Mouse (Mus musculus) MEL (cell line): ENCODE results near the gene Bcl11b. TPM values are rescaled to one million over a fixed set of nuclear protein-coding genes. Genes with fewer than 3 reads are reported as not detected.

Experiments
- DNase-seq: peaks from one replicate; pipeline ENCODE4 v3.0.0; 2011; ENCODE audit warnings: low read depth, low spot score
- H3K27ac ChIP-seq: 2 replicates; pipeline ENCODE4 v1.5.1; 2012; ENCODE audit warnings: low read depth, mild to moderate bottlenecking, control low read depth, low read length, moderate library complexity; ENCODE audit not compliant: control insufficient read depth
- H3K27me3 ChIP-seq, 2 experiments: fragments of 150-350 bp in 1 of 2; sonication (generic) in 1 of 2; 2 replicates each; pipeline ENCODE4 v1.6.1; 2012; ENCODE audit warnings: low read length in 2 of 2, mild to moderate bottlenecking in 2 of 2, improper control_type of control experiment in 1 of 2, moderate library complexity in 1 of 2; ENCODE audit not compliant: insufficient read depth in 2 of 2, control insufficient read depth in 1 of 2
- H3K36me3 ChIP-seq, 2 experiments: 2 replicates each; pipeline ENCODE4 v1.6.1; 2012 to 2014; ENCODE audit warnings: low read length in 2 of 2, improper control_type of control experiment in 1 of 2, inconsistent platforms in 1 of 2, mild to moderate bottlenecking in 1 of 2; ENCODE audit not compliant: insufficient read depth in 2 of 2, control insufficient read depth in 1 of 2
- H3K4me1 ChIP-seq, 2 experiments: fragments of 150-350 bp in 1 of 2; sonication (generic) in 1 of 2; 2 replicates each; pipeline ENCODE4 v1.6.1; 2012; ENCODE audit warnings: low read length in 2 of 2, improper control_type of control experiment in 1 of 2, mild to moderate bottlenecking in 1 of 2; ENCODE audit not compliant: insufficient read depth in 2 of 2, control insufficient read depth in 1 of 2
- H3K4me3 ChIP-seq, 2 experiments: fragments of 150-350 bp in 1 of 2; sonication (generic) in 1 of 2; 2 replicates each; pipeline ENCODE4 v1.5.1; 2012; ENCODE audit warnings: low read depth in 2 of 2, low read length in 2 of 2, mild to moderate bottlenecking in 2 of 2, moderate library complexity in 2 of 2, control low read depth in 1 of 2, improper control_type of control experiment in 1 of 2; ENCODE audit not compliant: control insufficient read depth in 1 of 2, insufficient read depth in 1 of 2
- H3K79me2 ChIP-seq: 2 replicates; pipeline ENCODE4 v1.6.1; 2012; ENCODE audit warnings: mild to moderate bottlenecking, low read length, moderate library complexity; ENCODE audit not compliant: control insufficient read depth, poor library complexity, insufficient read depth
- H3K9ac ChIP-seq: 2 replicates; pipeline ENCODE4 v1.6.1; 2012; ENCODE audit warnings: low read depth, mild to moderate bottlenecking, control low read depth, low read length, moderate library complexity; ENCODE audit not compliant: control insufficient read depth, poor library complexity, severe bottlenecking
- H3K9me3 ChIP-seq: fragments of 150-350 bp; sonication (generic); replicated peaks from 2 replicates; pipeline ENCODE4 v1.6.1; 2012; ENCODE audit warnings: mild to moderate bottlenecking, low read length, improper control_type of control experiment, moderate library complexity; ENCODE audit not compliant: insufficient read depth
- BHLHE40 ChIP-seq: IDR thresholded peaks from 2 replicates; pipeline ENCODE4 v1.6.1; 2012; ENCODE audit warnings: low read depth, mild to moderate bottlenecking, inconsistent platforms, low read length, improper control_type of control experiment, borderline replicate concordance
- CHD2 ChIP-seq: IDR thresholded peaks from 2 replicates; pipeline ENCODE4 v1.6.1; 2011; ENCODE audit warnings: low read length, improper control_type of control experiment
- CTCF ChIP-seq, 3 experiments: IDR thresholded peaks in 2 of 3; conservative IDR thresholded peaks in 1 of 3; 2 replicates each; pipeline ENCODE4 v1.5.1; 2011 to 2012; ENCODE audit warnings: low read length in 3 of 3, low read depth in 2 of 3, mild to moderate bottlenecking in 2 of 3, improper control_type of control experiment in 1 of 3, inconsistent platforms in 1 of 3, mixed read lengths in 1 of 3, moderate library complexity in 1 of 3; ENCODE audit not compliant: control insufficient read depth in 1 of 3, insufficient read depth in 1 of 3, poor library complexity in 1 of 3, severe bottlenecking in 1 of 3
- EP300 ChIP-seq, 2 experiments: IDR thresholded peaks; 2 replicates each; pipeline ENCODE4 v1.6.1; 2011; ENCODE audit warnings: improper control_type of control experiment in 2 of 2, low read length in 2 of 2, low read depth in 1 of 2, mild to moderate bottlenecking in 1 of 2
- GABPA ChIP-seq: IDR thresholded peaks from 2 replicates; pipeline ENCODE4 v1.6.1; 2012; ENCODE audit warnings: low read depth, mild to moderate bottlenecking, inconsistent platforms, low read length, improper control_type of control experiment, moderate library complexity
- GATA1 ChIP-seq: IDR thresholded peaks from 2 replicates; pipeline ENCODE4 v1.6.1; 2011; ENCODE audit warnings: low read depth, low read length, improper control_type of control experiment
- HCFC1 ChIP-seq: IDR thresholded peaks from 2 replicates; pipeline ENCODE4 v1.6.1; 2012; ENCODE audit warnings: low read depth, mild to moderate bottlenecking, inconsistent platforms, low read length, improper control_type of control experiment, moderate library complexity
- MAX ChIP-seq: IDR thresholded peaks from 2 replicates; pipeline ENCODE4 v1.6.1; 2011; ENCODE audit warnings: low read length, improper control_type of control experiment
- MEF2A ChIP-seq: IDR thresholded peaks from 2 replicates; pipeline ENCODE4 v1.6.1; 2014; ENCODE audit warnings: low read depth, mild to moderate bottlenecking, inconsistent platforms, low read length, improper control_type of control experiment; ENCODE audit not compliant: poor library complexity, insufficient replicate concordance, severe bottlenecking; ENCODE audit errors: extremely low read depth
- MXI1 ChIP-seq: IDR thresholded peaks from 2 replicates; pipeline ENCODE4 v1.6.1; 2011; ENCODE audit warnings: mild to moderate bottlenecking, low read depth, low read length, improper control_type of control experiment
- MYB ChIP-seq: IDR thresholded peaks from 2 replicates; pipeline ENCODE4 v1.6.1; 2011; ENCODE audit warnings: mild to moderate bottlenecking, low read depth, low read length, improper control_type of control experiment
- MYC ChIP-seq: IDR thresholded peaks from 2 replicates; pipeline ENCODE4 v1.6.1; 2011; ENCODE audit warnings: low read depth, mild to moderate bottlenecking, low read length, improper control_type of control experiment, moderate library complexity
- NELFE ChIP-seq: IDR thresholded peaks from 2 replicates; pipeline ENCODE4 v1.6.1; 2011; ENCODE audit warnings: low read depth, low read length, improper control_type of control experiment
- NRF1 ChIP-seq: IDR thresholded peaks from 2 replicates; pipeline ENCODE4 v1.6.1; 2014; ENCODE audit warnings: low read depth, mild to moderate bottlenecking, inconsistent platforms, low read length, improper control_type of control experiment, moderate library complexity; ENCODE audit not compliant: poor library complexity, insufficient read depth, severe bottlenecking
- POLR2A ChIP-seq, 2 experiments: IDR thresholded peaks; 2 replicates each; pipeline ENCODE4 v1.6.1; 2011 to 2012; ENCODE audit warnings: low read length in 2 of 2, mild to moderate bottlenecking in 2 of 2, control low read depth in 1 of 2, improper control_type of control experiment in 1 of 2, low read depth in 1 of 2, moderate library complexity in 1 of 2; ENCODE audit not compliant: control insufficient read depth in 1 of 2, insufficient read depth in 1 of 2, poor library complexity in 1 of 2
- POLR2AphosphoS5 ChIP-seq: IDR thresholded peaks from 2 replicates; pipeline ENCODE4 v1.6.1; 2012; ENCODE audit warnings: low read depth, borderline replicate concordance, mild to moderate bottlenecking, inconsistent platforms, low read length, moderate library complexity, mixed read lengths
- RAD21 ChIP-seq: IDR thresholded peaks from 2 replicates; pipeline ENCODE4 v1.6.1; 2011; ENCODE audit warnings: mild to moderate bottlenecking, low read depth, low read length, improper control_type of control experiment
- SIN3A ChIP-seq: IDR thresholded peaks from 2 replicates; pipeline ENCODE4 v1.6.1; 2012; ENCODE audit warnings: low read length, improper control_type of control experiment, inconsistent platforms
- SMC3 ChIP-seq: IDR thresholded peaks from 2 replicates; pipeline ENCODE4 v1.6.1; 2011; ENCODE audit warnings: low read depth, low read length, improper control_type of control experiment
- TBP ChIP-seq: IDR thresholded peaks from 2 replicates; pipeline ENCODE4 v1.8.0; 2011; ENCODE audit warnings: low read depth, low read length, improper control_type of control experiment
- TCF12 ChIP-seq: IDR thresholded peaks from 2 replicates; pipeline ENCODE4 v1.6.1; 2014; ENCODE audit warnings: low read depth, mild to moderate bottlenecking, inconsistent platforms, low read length, improper control_type of control experiment, moderate library complexity
- USF1 ChIP-seq: IDR thresholded peaks from 2 replicates; pipeline ENCODE4 v1.6.1; 2014; ENCODE audit warnings: low read depth, mild to moderate bottlenecking, inconsistent platforms, low read length, improper control_type of control experiment, moderate library complexity
- polyA plus RNA-seq, 2 experiments: library from polyadenylated mRNA; stranded (reverse) in 1 of 2; unstranded in 1 of 2; fragments of >175 nt in 1 of 2; fragments of >200 nt in 1 of 2; gene quantifications; 2 replicates each; pipeline versions ENCODE4 v1.2.1 to v1.2.4; 2012; ENCODE audit warnings: low replicate concordance in 2 of 2, low read depth in 1 of 2; ENCODE audit not compliant: insufficient read length in 2 of 2, insufficient read depth in 1 of 2, missing spikeins in 1 of 2
- total RNA-seq: library from RNA; depleted of rRNA; stranded (reverse); fragments of 300-350 nt; gene quantifications from 2 replicates; pipeline ENCODE4 v1.2.3, GENCODE M21; 2012

Gene Bcl11b
- total and polyA plus RNA-seq, 3 experiments: not detected

GRCm38 (mm10) chr12:107975479-107975896, 27.9 kb downstream of the Bcl11b start:
- TF ChIP-seq NRF1 (no peak), GATA1 (no peak), POLR2AphosphoS5 (no peak), POLR2A (IDR thresholded peaks at IDR 0.05; ENCODE audit: control insufficient read depth in 1 of 2, insufficient read depth in 1 of 2, low read depth in 1 of 2, low read length in 2 of 2, poor library complexity in 1 of 2) (no peak), CTCF (IDR thresholded peaks at IDR 0.05 in 2 of 3, conservative IDR thresholded peaks at IDR 0.05 in 1 of 3; ENCODE audit: control insufficient read depth in 1 of 3, insufficient read depth in 1 of 3, low read depth in 2 of 3, low read length in 3 of 3, poor library complexity in 1 of 3, severe bottlenecking in 1 of 3) (no peak)
- no peak overlapping the region for H3K27ac ChIP-seq
- no peaks in the 10 kb centered on the region for H3K79me2 ChIP-seq
- DNase-seq: no peak
- H3K4me1 ChIP-seq: no peaks in the 10 kb centered on the region
- no peak overlapping the region for H3K9ac ChIP-seq
- H3K4me3 ChIP-seq: no peak overlapping the region
- H3K9me3 ChIP-seq: no peaks in the 10 kb centered on the region
- H3K27me3 ChIP-seq: no peaks in the 10 kb centered on the region
- H3K36me3 ChIP-seq: no peaks in the 10 kb centered on the region

GRCm38 (mm10) chr12:107974504-107974903, 28.9 kb downstream of the Bcl11b start:
- DNase-seq: no peak
- Histone ChIP-seq H3K9ac (no peak overlapping the region), H3K4me3 (no peak overlapping the region), H3K9me3 (no peaks in the 10 kb centered on the region), H3K27me3 (no peaks in the 10 kb centered on the region), H3K36me3 (no peaks in the 10 kb centered on the region), H3K4me1 (no peaks in the 10 kb centered on the region), H3K79me2 (no peaks in the 10 kb centered on the region)
- TF ChIP-seq SIN3A (no peak), TBP (no peak), MYB (no peak), MXI1 (no peak), BHLHE40 (no peak), SMC3 (no peak), MEF2A (no peak), NRF1 (no peak)
- TF ChIP-seq, all 39 proteins: peak for 0
- no peak overlapping the region for H3K27ac ChIP-seq

- Histone ChIP-seq H3K9me3 (no peaks in the 10 kb centered on the region), H3K27me3 (no peaks in the 10 kb centered on the region)
Measured at GRCm38 (mm10) chr12:107973556-107974140, 29.8 kb downstream of the Bcl11b start.

More at GRCm38 (mm10) chr12:107973556-107974140, 29.8 kb downstream of the Bcl11b start:
- TF ChIP-seq MAX (no peak), TCF12 (no peak), MYC (no peak), GABPA (no peak), HCFC1 (no peak), RAD21 (no peak), NELFE (no peak), BHLHE40 (no peak), CHD2 (no peak), USF1 (no peak), EP300 (IDR thresholded peaks at IDR 0.05; ENCODE audit: low read depth in 1 of 2, low read length in 2 of 2) (no peak)
- no peaks in the 10 kb centered on the region for H3K36me3 ChIP-seq
- no peaks in the 10 kb centered on the region for H3K4me1 ChIP-seq
- no peak overlapping the region for H3K4me3 ChIP-seq
- H3K79me2 ChIP-seq: no peaks in the 10 kb centered on the region
- no peak overlapping the region for H3K9ac ChIP-seq
- no peak for DNase-seq
- H3K27ac ChIP-seq: no peak overlapping the region
